26 mouse cellular contexts compared by ENCODE assay signal in genomic region chr19:5668372-5668771, GRCm38 (mm10). TPM values are rescaled to one million over a fixed set of nuclear protein-coding genes. Genes with fewer than 3 reads are reported as not detected.
"Had no signal": no experiment of that assay in that cellular context is flagged by ENCODE, and none has a peak within 500 bp of the region (broad histone marks: within the 10 kb centered on the region; RNA-seq: fewer than 3 reads in every experiment).

No protein-coding gene starts in this region.

- H3K27ac ChIP-seq: left cerebral cortex, adult 2 months; lung, embryonic 15.5 days; midbrain, embryonic 10.5 days; midbrain, embryonic 13.5 days; neural tube, embryonic 13.5 days; stomach, embryonic 15.5 days had no signal

- ATAC-seq: midbrain, embryonic 13.5 days; midbrain, embryonic 16.5 days had no signal

- H3K4me2 ChIP-seq: lung, embryonic 15.5 days; midbrain, embryonic 13.5 days; neural tube, embryonic 13.5 days; stomach, embryonic 15.5 days had no signal

- H3K4me3 ChIP-seq: left cerebral cortex, adult 2 months; lung, embryonic 15.5 days; megakaryocyte, embryonic 14.5 days; midbrain, embryonic 10.5 days; midbrain, embryonic 13.5 days; myocyte; neural tube, embryonic 13.5 days; stomach, embryonic 15.5 days had no signal

- H3K9me3 ChIP-seq: lung, embryonic 15.5 days; megakaryocyte, embryonic 14.5 days; midbrain, embryonic 10.5 days; midbrain, embryonic 13.5 days; neural tube, embryonic 13.5 days; stomach, embryonic 15.5 days had no signal

- H3K27me3 ChIP-seq: lung, embryonic 15.5 days; megakaryocyte, embryonic 14.5 days; midbrain, embryonic 13.5 days; neural tube, embryonic 13.5 days; stomach, embryonic 15.5 days had no signal

- DNase-seq: kidney, adult 18-20 months; kidney, adult 9 months; kidney, postnatal 14 days; kidney, postnatal 4 days; layer of hippocampus, adult 9-11 months; layer of hippocampus, postnatal 36 days; lung, adult 18-20 months; lung, postnatal 10 days; lung, postnatal 36 days; retina, postnatal 1 day; right cerebral cortex, postnatal 25 days; spleen, adult 18-20 months; thymus, postnatal 25 days had no signal

- H3K9ac ChIP-seq: lung, embryonic 15.5 days; midbrain, embryonic 13.5 days; neural tube, embryonic 13.5 days; stomach, embryonic 15.5 days had no signal

RNA-seq across cellular contexts. Expression of gene Kcnk7, which starts 35.8 kb away (rescaled TPM):
- total RNA-seq: layer of hippocampus, adult 18-20 months; layer of hippocampus, postnatal 36 days; left cerebral cortex, adult 2 months; left cerebral cortex, postnatal 10 days; left cerebral cortex, postnatal 36 days had no signal
- polyA plus RNA-seq: limb, embryonic 11.5 days; midbrain, embryonic 10.5 days; neural tube, embryonic 13.5 days had no signal
